Mouse (Mus musculus) heart, embryonic 12.5 days (tissue): ENCODE data around the gene Arap1. TPM values are rescaled to one million over a fixed set of nuclear protein-coding genes. Genes with fewer than 3 reads are reported as not detected.

ENCODE experiments used
- ATAC-seq: fragments of 200-750 bp; cut with Nextera tagmentation; 2 replicates; pipeline ENCODE4 v1.8.0; 2017; ENCODE audit warnings: moderate TSS enrichment, moderate library complexity; ENCODE audit not compliant: insufficient number of reproducible peaks, low FRiP score
- H3K27ac ChIP-seq: fragments of 300-500 bp; sonication (generic); 2 replicates; pipeline ENCODE4 v1.5.1; 2016; ENCODE audit warnings: mild to moderate bottlenecking, moderate library complexity; ENCODE audit not compliant: poor library complexity, severe bottlenecking
- H3K27me3 ChIP-seq: fragments of 300-500 bp; sonication (generic); replicated peaks from 2 replicates; pipeline ENCODE4 v1.6.1; 2016; ENCODE audit warnings: mild to moderate bottlenecking, moderate library complexity
- H3K36me3 ChIP-seq: fragments of 300-500 bp; sonication (generic); 2 replicates; pipeline ENCODE4 v1.6.1; 2016; ENCODE audit warnings: mild to moderate bottlenecking, moderate library complexity
- H3K4me1 ChIP-seq: fragments of 300-500 bp; sonication (generic); replicated peaks from 2 replicates; pipeline ENCODE4 v1.6.1; 2016; ENCODE audit warnings: mild to moderate bottlenecking
- H3K4me2 ChIP-seq: fragments of 300-500 bp; sonication (generic); 2 replicates; pipeline ENCODE4 v1.6.1; 2016; ENCODE audit warnings: mild to moderate bottlenecking, moderate library complexity
- H3K4me3 ChIP-seq: fragments of 300-500 bp; sonication (generic); 2 replicates; pipeline ENCODE4 v1.5.1; 2016; ENCODE audit warnings: mild to moderate bottlenecking
- H3K9ac ChIP-seq: fragments of 300-500 bp; sonication (generic); 2 replicates; pipeline ENCODE4 v1.6.1; 2016; ENCODE audit warnings: mild to moderate bottlenecking, moderate library complexity
- H3K9me3 ChIP-seq: fragments of 300-500 bp; sonication (generic); replicated peaks from 2 replicates; pipeline ENCODE4 v1.6.1; 2016; ENCODE audit warnings: mild to moderate bottlenecking, moderate library complexity
- WGBS: fragments of 180-500 bp; shearing (Covaris S2); methylation state at CpG from one replicate; pipeline ENCODE4 v1.1.7; 2016; 5-methylcytosine and 5-hydroxymethylcytosine counted together
- polyA plus RNA-seq: library from polyadenylated mRNA; unstranded; fragments of >200 nt; fragmentation: Nextera tagmentation; extraction: Ambion mirVana; gene quantifications from 2 replicates; pipeline ENCODE4 v1.2.1, GENCODE M21; 2016

The Arap1 gene
- polyA plus RNA-seq, 1 experiment from 2014 or later: 19.9 TPM

DNA sequence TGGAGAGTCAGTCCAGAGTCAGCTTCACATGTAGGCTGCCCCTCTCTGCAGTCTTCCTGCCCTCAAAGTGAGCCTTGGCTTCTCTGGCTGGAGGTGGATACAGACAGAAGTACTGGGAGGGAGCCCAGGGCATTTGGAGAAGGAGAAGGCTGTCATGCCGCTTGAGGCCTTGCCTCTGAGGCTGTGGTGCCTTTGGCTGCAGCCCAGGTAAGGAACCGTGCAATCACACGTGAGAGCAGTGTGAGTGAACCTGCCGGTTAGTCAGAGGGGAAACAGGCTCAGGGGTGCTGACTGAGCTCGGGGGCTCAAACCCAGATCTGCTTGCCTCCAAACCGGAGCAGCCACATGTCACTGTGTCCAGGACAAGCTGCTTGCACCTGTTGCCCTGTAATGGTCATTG, 33.6 kb downstream of the Arap1 start:
- Histone ChIP-seq H3K4me3 (no peak overlapping the region), H3K4me1 (peaks cover 51% of the 10 kb centered on the region), H3K4me2 (no peak overlapping the region), H3K27ac (no peak overlapping the region), H3K27me3 (no peaks in the 10 kb centered on the region), H3K9me3 (no peaks in the 10 kb centered on the region), H3K9ac (no peak overlapping the region), H3K36me3 (0 out of 2 replicates have a peak, but pooled peaks cover under 1% of the 10 kb centered on the region)
- 74% methylated on average over 6 of the region's 6 CpGs for WGBS
- no peak for ATAC-seq

DNA sequence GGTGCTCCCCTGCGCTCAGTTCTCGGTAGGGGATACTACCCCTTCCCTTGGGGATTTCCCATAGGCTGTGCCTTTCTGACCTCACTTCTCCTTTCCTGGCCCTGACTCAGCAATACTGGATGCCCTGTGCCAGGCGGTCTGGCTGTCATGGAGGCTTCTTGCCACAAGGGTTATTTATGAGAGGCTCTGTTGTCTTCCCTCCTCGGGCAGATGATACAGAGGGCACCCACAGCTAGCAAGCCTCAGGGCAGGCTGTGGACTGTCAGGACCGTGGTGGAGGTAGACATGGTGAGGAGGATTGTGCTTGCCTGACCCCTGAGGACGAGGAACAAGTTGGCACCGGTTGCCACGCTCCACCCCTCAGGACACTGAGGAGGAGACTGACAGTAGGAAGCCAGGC, 34.5 kb downstream of the Arap1 start:
- Histone ChIP-seq H3K9me3 (no peaks in the 10 kb centered on the region), H3K4me1 (peaks cover 49% of the 10 kb centered on the region), H3K4me3 (no peak overlapping the region), H3K9ac (no peak overlapping the region), H3K4me2 (no peak overlapping the region), H3K27me3 (no peaks in the 10 kb centered on the region), H3K36me3 (0 out of 2 replicates have a peak, but pooled peaks cover 6% of the 10 kb centered on the region), H3K27ac (no peak overlapping the region)
- no peak for ATAC-seq
- WGBS: 66% methylated on average over 8 of the region's 8 CpGs

DNA sequence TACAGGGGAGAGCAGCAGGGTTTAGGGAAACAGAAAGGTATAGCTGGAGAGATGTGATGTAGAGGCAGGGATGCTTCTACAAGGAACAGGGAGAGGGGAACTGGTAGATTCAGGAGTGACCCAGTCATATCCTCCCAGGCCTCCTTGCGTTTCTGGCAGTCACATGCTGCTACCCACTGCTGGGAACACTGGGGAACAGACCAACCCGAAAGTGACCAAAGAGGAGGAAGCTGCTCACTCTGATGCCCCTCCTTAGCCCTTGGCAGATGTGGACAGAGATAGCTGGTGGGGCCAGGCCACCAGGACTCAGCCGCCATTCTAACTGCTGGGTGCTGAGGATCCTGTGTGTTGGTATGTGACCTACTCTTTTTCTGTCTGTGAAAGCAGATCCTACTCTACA, 35.9 kb downstream of the Arap1 start:
- H3K36me3 ChIP-seq: peaks cover 20% of the 10 kb centered on the region
- no peaks in the 10 kb centered on the region for H3K9me3 ChIP-seq
- H3K4me1 ChIP-seq: peaks cover 37% of the 10 kb centered on the region
- no peak overlapping the region for H3K27ac ChIP-seq
- 60% methylated on average over 3 of the region's 3 CpGs for WGBS
- H3K4me3 ChIP-seq: no peak overlapping the region
- no peak for ATAC-seq
- H3K9ac ChIP-seq: no peak overlapping the region
- no peak overlapping the region for H3K4me2 ChIP-seq
- no peaks in the 10 kb centered on the region for H3K27me3 ChIP-seq

DNA sequence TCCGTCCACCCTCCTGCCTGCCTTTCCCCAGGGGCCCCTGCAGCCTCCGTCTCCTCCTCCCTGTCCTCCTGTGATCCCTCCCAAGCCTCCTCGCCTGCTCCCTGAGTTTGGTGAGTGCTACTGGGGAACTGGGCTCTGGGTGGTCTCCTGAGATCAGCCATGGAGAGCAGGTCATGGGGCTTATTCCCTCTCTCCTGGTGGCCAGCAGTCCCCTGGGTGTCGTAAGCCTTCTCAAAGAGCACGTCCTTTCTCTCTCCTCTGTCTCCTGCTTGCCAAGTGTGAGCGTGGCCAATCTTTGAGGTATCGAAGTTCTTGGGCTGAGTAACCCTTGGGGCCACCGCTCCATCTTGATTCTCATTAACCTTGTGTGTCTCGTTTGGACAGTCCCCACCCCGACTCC, 37.1 kb downstream of the Arap1 start:
- ATAC-seq: no peak
- H3K27ac ChIP-seq: no peak overlapping the region

GRCm38 (mm10) chr7:101385331-101385733, 37.5 kb downstream of the Arap1 start:
- Histone ChIP-seq H3K9me3 (no peaks in the 10 kb centered on the region), H3K4me3 (no peak overlapping the region), H3K4me2 (no peak overlapping the region), H3K27me3 (no peaks in the 10 kb centered on the region), H3K4me1 (peaks cover 41% of the 10 kb centered on the region), H3K27ac (no peak overlapping the region), H3K36me3 (peaks cover 22% of the 10 kb centered on the region), H3K9ac (no peak overlapping the region)
- 38% methylated on average over 6 of the region's 6 CpGs for WGBS
- peak; percentile 40 for ATAC-seq

More for the DNA sequence above, 37.1 kb downstream of the Arap1 start:
- no peaks in the 10 kb centered on the region for H3K9me3 ChIP-seq
- 65% methylated on average over 10 of the region's 10 CpGs for WGBS
- peaks cover 37% of the 10 kb centered on the region for H3K4me1 ChIP-seq
- H3K9ac ChIP-seq: no peak overlapping the region; the same call in 1 of the 2 replicates
- H3K27me3 ChIP-seq: no peaks in the 10 kb centered on the region
- no peak overlapping the region for H3K4me2 ChIP-seq
- H3K36me3 ChIP-seq: peaks cover 22% of the 10 kb centered on the region
- H3K4me3 ChIP-seq: no peak overlapping the region

DNA sequence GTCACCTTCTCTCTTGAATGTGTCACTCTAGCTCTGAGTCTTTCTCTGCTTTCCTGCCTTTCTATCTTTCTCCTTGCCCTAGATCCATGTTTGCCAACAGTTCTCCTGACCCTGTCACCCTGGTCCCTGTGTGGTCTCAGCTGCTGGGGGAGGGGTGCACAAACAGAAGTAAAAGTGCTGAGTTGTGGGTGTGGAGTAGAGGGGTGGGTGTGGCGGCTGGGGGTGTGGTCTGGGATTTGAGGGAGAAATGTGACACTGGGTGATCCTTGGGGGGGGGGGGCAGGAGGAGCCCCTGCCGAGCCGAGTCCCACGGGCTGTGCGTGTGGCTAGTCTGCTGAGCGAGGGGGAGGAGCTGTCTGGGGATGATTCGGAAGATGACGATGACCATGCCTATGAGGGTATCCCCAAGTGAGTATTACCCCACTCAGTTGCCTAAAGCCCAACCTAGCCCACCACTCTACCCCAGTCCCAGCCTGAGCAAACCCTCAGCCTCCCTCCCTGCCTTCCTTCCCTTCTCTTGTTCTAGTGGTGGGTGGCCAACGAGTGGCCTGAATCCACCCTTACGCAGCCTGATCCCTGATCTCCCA, 38.1 kb downstream of the Arap1 start:
- Histone ChIP-seq H3K27ac (no peak overlapping the region), H3K4me3 (no peak overlapping the region), H3K27me3 (no peaks in the 10 kb centered on the region), H3K4me1 (peaks cover 48% of the 10 kb centered on the region), H3K36me3 (peaks cover 22% of the 10 kb centered on the region), H3K9me3 (no peaks in the 10 kb centered on the region), H3K9ac (no peak overlapping the region), H3K4me2 (no peak overlapping the region)
- WGBS: 42% methylated on average over 10 of the region's 10 CpGs
- no peak for ATAC-seq

DNA sequence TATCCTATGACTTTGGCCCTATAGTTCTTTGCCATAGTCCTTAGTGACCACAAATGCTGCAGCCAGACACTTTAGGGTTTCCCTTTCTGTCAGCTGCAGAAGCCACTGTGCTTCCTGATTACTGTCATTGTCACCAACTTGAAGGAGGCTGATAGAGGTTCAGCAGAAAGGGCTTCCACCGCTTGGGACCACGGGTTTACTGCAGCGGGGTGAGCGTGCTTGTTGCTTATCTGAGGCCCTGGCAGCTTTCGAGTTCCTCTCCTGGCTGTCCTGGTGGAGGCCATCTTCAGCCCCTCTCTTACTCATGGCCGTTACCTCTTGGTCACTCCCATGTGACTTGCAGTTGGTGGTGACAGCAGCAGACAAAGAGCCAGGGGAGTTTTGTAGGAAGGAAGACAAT, 41.4 kb downstream of the Arap1 start:
- Histone ChIP-seq H3K9ac (no peak overlapping the region), H3K4me2 (no peak overlapping the region), H3K27me3 (no peaks in the 10 kb centered on the region), H3K4me3 (no peak overlapping the region), H3K4me1 (peaks cover 76% of the 10 kb centered on the region), H3K36me3 (peaks cover 22% of the 10 kb centered on the region), H3K9me3 (no peaks in the 10 kb centered on the region), H3K27ac (no peak overlapping the region)
- WGBS: 24% methylated on average over 6 of the region's 6 CpGs
- ATAC-seq: no peak

- Histone ChIP-seq H3K4me2 (no peak overlapping the region), H3K4me1 (peaks cover 67% of the 10 kb centered on the region), H3K9ac (no peak overlapping the region), H3K27ac (peak overlapping the region; percentile 41; the same call in 1 of the 2 replicates), H3K4me3 (no peak overlapping the region), H3K9me3 (no peaks in the 10 kb centered on the region), H3K36me3 (peaks cover 25% of the 10 kb centered on the region), H3K27me3 (no peaks in the 10 kb centered on the region)
- ATAC-seq: no peak
- WGBS: 56% methylated on average over 4 of the region's 4 CpGs
Observed at GRCm38 (mm10) chr7:101391909-101392479, 44.1 kb downstream of the Arap1 start.

GRCm38 (mm10) chr7:101393015-101393414, 45.1 kb downstream of the Arap1 start:
- ATAC-seq: no peak
- Histone ChIP-seq H3K4me2 (no peak overlapping the region), H3K9me3 (no peaks in the 10 kb centered on the region), H3K36me3 (peaks cover 27% of the 10 kb centered on the region), H3K27ac (peak overlapping the region; percentile 74), H3K4me3 (no peak overlapping the region), H3K9ac (no peak overlapping the region; the same call in 1 of the 2 replicates), H3K4me1 (peaks cover 67% of the 10 kb centered on the region), H3K27me3 (no peaks in the 10 kb centered on the region)
- 18% methylated on average over 4 of the region's 4 CpGs for WGBS

DNA sequence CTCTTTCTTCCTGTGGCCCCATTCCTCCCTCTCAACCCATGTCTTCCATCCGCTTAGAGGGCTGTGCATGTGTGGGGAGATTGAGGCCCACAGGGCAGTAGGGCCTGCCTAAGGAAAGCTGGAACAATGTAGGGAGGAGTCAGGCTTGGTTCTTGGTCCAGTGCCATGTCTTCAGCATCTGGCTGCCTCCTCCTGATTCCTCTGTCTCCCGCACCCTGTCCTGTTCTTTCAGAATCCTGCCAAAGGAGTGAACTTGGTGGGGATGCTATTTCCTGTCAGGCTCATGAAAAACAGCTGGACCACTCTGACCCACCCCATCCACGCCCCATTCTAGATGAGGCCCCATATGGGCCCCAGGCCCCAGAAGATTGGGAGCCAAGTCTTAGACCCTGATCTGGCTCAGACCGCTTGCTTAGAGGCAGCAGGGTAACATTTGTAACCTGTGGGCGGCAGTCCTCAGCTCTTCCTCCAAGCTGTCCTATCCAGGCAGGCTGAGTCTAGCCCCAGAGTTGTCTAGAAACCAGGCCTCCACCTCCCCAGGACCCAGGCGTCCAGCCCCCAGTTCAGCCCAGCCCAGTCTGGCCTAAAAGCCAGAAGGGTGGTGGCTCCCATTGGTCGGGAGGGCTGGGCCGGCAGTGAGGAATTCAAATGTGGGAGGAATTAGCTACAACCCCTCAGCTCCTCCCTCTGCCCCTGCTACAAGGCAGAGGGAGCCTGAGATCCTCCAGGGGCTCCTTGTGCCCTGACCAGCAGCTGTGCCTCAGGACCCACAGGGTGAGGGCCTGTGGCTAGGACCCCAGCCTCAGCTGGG, 46.0 kb downstream of the Arap1 start:
- Histone ChIP-seq H3K4me2 (peak overlapping the region; percentile 30; the same call in 1 of the 2 replicates), H3K36me3 (peaks cover 27% of the 10 kb centered on the region), H3K4me3 (no peak overlapping the region), H3K9ac (peak overlapping the region; percentile 13; the same call in 1 of the 2 replicates), H3K4me1 (peaks cover 64% of the 10 kb centered on the region), H3K9me3 (no peaks in the 10 kb centered on the region), H3K27ac (peak overlapping the region; percentile 74), H3K27me3 (no peaks in the 10 kb centered on the region)
- WGBS: 38% methylated on average over 8 of the region's 8 CpGs
- ATAC-seq: peak; percentile 58; the same call in 1 of the 2 replicates

- Histone ChIP-seq H3K4me2 (peak overlapping the region; percentile 30), H3K27ac (peak overlapping the region; percentile 74), H3K9me3 (no peaks in the 10 kb centered on the region), H3K9ac (peak overlapping the region; percentile 13; the same call in 1 of the 2 replicates), H3K4me3 (0 out of 2 replicates have a peak overlapping the region, but pooled peaks have one; percentile 6), H3K4me1 (peaks cover 57% of the 10 kb centered on the region), H3K36me3 (peaks cover 34% of the 10 kb centered on the region), H3K27me3 (no peaks in the 10 kb centered on the region)
- ATAC-seq: no peak
- WGBS: 66% methylated on average over 3 of the region's 3 CpGs
Observed at GRCm38 (mm10) chr7:101394569-101394968, 46.7 kb downstream of the Arap1 start.
